Mouse (Mus musculus) cerebellum, postnatal 36 days (tissue): ENCODE measurements at regions not wholly inside any gene's neighbourhood (a gene's known extent, or its start where the extent isn't known, plus 50 kb on each side); places are given as distances from the start of the nearest gene placed in this dataset.

Source experiments
- DNase-seq, 2 experiments: peaks; one replicate each; pipeline ENCODE4 v3.0.0; 2021 to 2022; ENCODE audit warnings: mixed read lengths in 2 of 2

GRCm38 (mm10) chr6:117118081-117118480 is 50.3 kb upstream of the Cxcl12 start:
- no peak for DNase-seq
